Mouse (Mus musculus) liver, adult 2 months (tissue): ENCODE measurements around the gene Kif1b. TPM values are rescaled to one million over a fixed set of nuclear protein-coding genes. Genes with fewer than 3 reads are reported as not detected.
A peak's percentile ranks its signal among the peaks of the same experiment; 100 is the strongest.

Source experiments
- DNase-seq: peaks from one replicate; pipeline ENCODE4 v3.0.0-alpha.2; 2011; ENCODE audit warnings: low read depth, low spot score; ENCODE audit errors: extremely low read depth
- H3K27ac ChIP-seq: fragments of 200-500 bp; replicated peaks from 2 replicates; pipeline ENCODE4 v1.5.1; 2012; ENCODE audit warnings: low read depth, mild to moderate bottlenecking, control low read depth, inconsistent platforms, low read length; ENCODE audit not compliant: insufficient read depth
- H3K27me3 ChIP-seq: fragments of 200-500 bp; 2 replicates; pipeline ENCODE4 v1.6.1; 2012; ENCODE audit warnings: mild to moderate bottlenecking, moderate library complexity, low read length, inconsistent platforms; ENCODE audit not compliant: control insufficient read depth, insufficient read depth
- H3K36me3 ChIP-seq: fragments of 200-500 bp; 2 replicates; pipeline ENCODE4 v1.6.1; 2012; ENCODE audit warnings: low read length, inconsistent platforms; ENCODE audit not compliant: control insufficient read depth, insufficient read depth
- H3K4me1 ChIP-seq: fragments of 200-500 bp; 2 replicates; pipeline ENCODE4 v1.6.1; 2011; ENCODE audit warnings: low read length; ENCODE audit not compliant: control insufficient read depth, insufficient read depth
- H3K4me3 ChIP-seq: fragments of 200-500 bp; 2 replicates; pipeline ENCODE4 v1.5.1; 2011; ENCODE audit warnings: low read depth, mild to moderate bottlenecking, control low read depth, low read length, moderate library complexity; ENCODE audit not compliant: insufficient read depth
- H3K79me2 ChIP-seq: fragments of 200-500 bp; 2 replicates; pipeline ENCODE4 v1.6.1; 2012; ENCODE audit warnings: inconsistent platforms, mild to moderate bottlenecking, low read length, moderate library complexity; ENCODE audit not compliant: control insufficient read depth, insufficient read depth
- H3K9ac ChIP-seq: fragments of 200-500 bp; 2 replicates; pipeline ENCODE4 v1.6.1; 2012; ENCODE audit warnings: low read depth, mild to moderate bottlenecking, control low read depth, inconsistent platforms, low read length
- CTCF ChIP-seq: fragments of 200-500 bp; IDR thresholded peaks from 2 replicates; pipeline ENCODE4 v1.5.1; 2011; ENCODE audit warnings: low read depth, low read length, control low read depth
- POLR2A ChIP-seq: fragments of 200-500 bp; IDR thresholded peaks from 2 replicates; pipeline ENCODE4 v1.6.1; 2011; ENCODE audit warnings: low read length, control low read depth; ENCODE audit not compliant: insufficient read depth; ENCODE audit errors: extremely low read depth
- WGBS: fragments of 180-500 bp; shearing (Covaris S2); methylation state at CpG from one replicate; pipeline ENCODE4 v1.1.7; 2018; 5-methylcytosine and 5-hydroxymethylcytosine counted together
- polyA plus RNA-seq: library from polyadenylated mRNA; depleted of rRNA; stranded (reverse); fragments of >200 nt; gene quantifications from 2 replicates; pipeline ENCODE4 v1.2.3, GENCODE M21; 2012
- total RNA-seq: library from RNA; depleted of rRNA; stranded (reverse); fragments of >200 nt; gene quantifications from 2 replicates; pipeline ENCODE4 v1.2.3, GENCODE M21; 2014

The Kif1b gene
- total and polyA plus RNA-seq, 2 experiments: 41.2 to 74.4 TPM

- DNase-seq: no peak
- TF ChIP-seq CTCF (no peak), POLR2A (no peak)
- Histone ChIP-seq H3K27ac (no peak overlapping the region), H3K79me2 (no peaks in the 10 kb centered on the region), H3K27me3 (no peaks in the 10 kb centered on the region), H3K36me3 (peaks cover 34% of the 10 kb centered on the region), H3K4me3 (no peak overlapping the region), H3K9ac (no peak overlapping the region), H3K4me1 (peaks cover 8% of the 10 kb centered on the region)
- WGBS: 59% methylated on average over 4 of the region's 4 CpGs
Observed at GRCm38 (mm10) chr4:149179573-149179972, 127.9 kb downstream of the Kif1b start.

- no peak overlapping the region for H3K27ac ChIP-seq
- H3K4me1 ChIP-seq: peaks cover 8% of the 10 kb centered on the region
- no peak for TF ChIP-seq CTCF
- TF ChIP-seq POLR2A: no peak
- H3K4me3 ChIP-seq: no peak overlapping the region
- H3K9ac ChIP-seq: no peak overlapping the region
- no peaks in the 10 kb centered on the region for H3K79me2 ChIP-seq
- peaks cover 32% of the 10 kb centered on the region for H3K36me3 ChIP-seq
- DNase-seq: peak; percentile 30
- no peaks in the 10 kb centered on the region for H3K27me3 ChIP-seq
- 63% methylated on average over 7 of the region's 7 CpGs for WGBS
Observed at GRCm38 (mm10) chr4:149179160-149179559, 128.3 kb downstream of the Kif1b start.

- no peaks in the 10 kb centered on the region for H3K79me2 ChIP-seq
- DNase-seq: peak; percentile 15
- peaks cover 32% of the 10 kb centered on the region for H3K36me3 ChIP-seq
- no peak overlapping the region for H3K4me3 ChIP-seq
- no peak overlapping the region for H3K27ac ChIP-seq
- whole genome bisulfite sequencing: 54% methylated on average over 7 of the region's 7 CpGs
- H3K9ac ChIP-seq: no peak overlapping the region
- H3K4me1 ChIP-seq: peaks cover 8% of the 10 kb centered on the region
- H3K27me3 ChIP-seq: no peaks in the 10 kb centered on the region
- TF ChIP-seq POLR2A (no peak), CTCF (no peak)
Observed at GRCm38 (mm10) chr4:149178328-149178727, 129.2 kb downstream of the Kif1b start.

- TF ChIP-seq CTCF (no peak), POLR2A (no peak)
- WGBS: 31% methylated on average over 5 of the region's 5 CpGs
- Histone ChIP-seq H3K9ac (no peak overlapping the region), H3K4me3 (no peak overlapping the region), H3K79me2 (no peaks in the 10 kb centered on the region), H3K4me1 (peaks cover 9% of the 10 kb centered on the region), H3K27me3 (no peaks in the 10 kb centered on the region), H3K36me3 (peaks cover 29% of the 10 kb centered on the region), H3K27ac (no peak overlapping the region)
- no peak for DNase-seq
Observed at GRCm38 (mm10) chr4:149177046-149177445, 130.4 kb downstream of the Kif1b start.

GRCm38 (mm10) chr4:149176645-149177044 lies 130.8 kb downstream of the Kif1b start:
- Histone ChIP-seq H3K4me1 (peaks cover 11% of the 10 kb centered on the region), H3K36me3 (peaks cover 29% of the 10 kb centered on the region), H3K79me2 (no peaks in the 10 kb centered on the region), H3K9ac (no peak overlapping the region), H3K27me3 (no peaks in the 10 kb centered on the region), H3K27ac (no peak overlapping the region), H3K4me3 (no peak overlapping the region)
- 38% methylated on average over 6 of the region's 6 CpGs for WGBS
- DNase-seq: peak; percentile 72
- no peak for TF ChIP-seq CTCF
- TF ChIP-seq POLR2A: no peak

- Histone ChIP-seq H3K9ac (no peak overlapping the region), H3K27ac (no peak overlapping the region), H3K4me3 (no peak overlapping the region), H3K27me3 (no peaks in the 10 kb centered on the region), H3K79me2 (no peaks in the 10 kb centered on the region), H3K4me1 (peaks cover 18% of the 10 kb centered on the region), H3K36me3 (peaks cover 8% of the 10 kb centered on the region; the same call in 1 of the 2 replicates)
- 76% methylated on average over 6 of the region's 6 CpGs for WGBS
- peak; percentile 30 for DNase-seq
- no peak for TF ChIP-seq CTCF
- no peak for TF ChIP-seq POLR2A
Observed at GRCm38 (mm10) chr4:149173661-149174060, 133.8 kb downstream of the Kif1b start.
